Mouse (Mus musculus) neural tube, embryonic 12.5 days (tissue): Measurements from ENCODE around the gene Casp9. TPM values are rescaled to one million over a fixed set of nuclear protein-coding genes. Genes with fewer than 3 reads are reported as not detected.

Source experiments
- ATAC-seq: fragments of 200-750 bp; cut with Nextera tagmentation; 2 replicates; pipeline ENCODE4 v1.8.0; 2017; ENCODE audit warnings: low read depth, mild to moderate bottlenecking, moderate TSS enrichment, moderate library complexity; ENCODE audit not compliant: low FRiP score
- H3K27ac ChIP-seq: fragments of 300-500 bp; sonication (generic); 2 replicates; pipeline ENCODE4 v1.5.1; 2016
- H3K27me3 ChIP-seq: fragments of 300-500 bp; sonication (generic); replicated peaks from 2 replicates; pipeline ENCODE4 v1.6.1; 2016; ENCODE audit warnings: mild to moderate bottlenecking
- H3K36me3 ChIP-seq: fragments of 300-500 bp; sonication (generic); 2 replicates; pipeline ENCODE4 v1.6.1; 2016; ENCODE audit warnings: mild to moderate bottlenecking
- H3K4me1 ChIP-seq: fragments of 300-500 bp; sonication (generic); 2 replicates; pipeline ENCODE4 v1.6.1; 2016
- H3K4me2 ChIP-seq: fragments of 300-500 bp; sonication (generic); replicated peaks from 2 replicates; pipeline ENCODE4 v1.6.1; 2016; ENCODE audit warnings: mild to moderate bottlenecking
- H3K4me3 ChIP-seq: fragments of 300-500 bp; sonication (generic); 2 replicates; pipeline ENCODE4 v1.5.1; 2016
- H3K9ac ChIP-seq: fragments of 300-500 bp; sonication (generic); 2 replicates; pipeline ENCODE4 v1.6.1; 2016; ENCODE audit warnings: mild to moderate bottlenecking
- H3K9me3 ChIP-seq: fragments of 300-500 bp; sonication (generic); 2 replicates; pipeline ENCODE4 v1.6.1; 2016; ENCODE audit warnings: mild to moderate bottlenecking
- WGBS: fragments of 180-500 bp; shearing (Covaris S2); methylation state at CpG from one replicate; pipeline ENCODE4 v1.1.7; 2016; 5-methylcytosine and 5-hydroxymethylcytosine counted together
- polyA plus RNA-seq: library from polyadenylated mRNA; unstranded; fragments of >200 nt; fragmentation: Nextera tagmentation; extraction: Ambion mirVana; gene quantifications from 2 replicates; pipeline ENCODE4 v1.2.1, GENCODE M21; 2016

The Casp9 gene
- polyA plus RNA-seq, 1 experiment from 2014 or later: 23.1 TPM

DNA sequence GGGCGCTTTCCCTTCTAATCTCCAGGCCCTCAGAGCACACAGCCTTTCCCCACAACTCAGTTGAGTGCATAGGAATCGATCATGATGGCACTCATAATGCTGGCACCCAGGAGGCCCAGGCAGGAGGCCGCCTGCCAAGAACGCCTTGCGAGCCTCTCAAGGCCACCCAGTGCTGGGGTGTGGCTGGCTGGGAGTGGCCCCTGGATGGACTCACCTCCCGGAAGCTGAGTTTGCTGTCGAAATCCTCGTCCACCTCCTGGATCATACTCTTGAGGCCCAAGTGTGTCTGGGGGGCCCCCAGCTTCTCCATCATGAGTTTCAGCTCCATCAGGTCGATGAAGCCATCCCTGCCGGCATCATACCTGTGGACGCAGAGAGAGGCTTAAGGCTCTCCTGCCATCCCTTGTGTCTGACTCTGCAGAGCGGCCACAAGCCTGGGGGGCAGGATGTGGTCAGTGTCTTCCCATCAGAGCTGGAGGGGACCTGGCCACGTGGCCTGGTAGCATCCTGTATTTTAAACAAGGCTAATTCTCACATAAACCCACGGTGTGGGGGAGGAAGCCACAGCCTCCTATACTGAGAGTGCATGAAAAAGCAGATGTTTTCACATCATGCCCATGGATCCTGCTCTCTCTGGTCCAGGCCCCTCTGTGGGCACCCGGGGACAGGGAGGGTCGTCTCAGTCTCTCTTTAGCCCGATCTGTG is 68.3 kb downstream of the Casp9 start:
- Histone ChIP-seq H3K9ac (no peak overlapping the region; the same call in 1 of the 2 replicates), H3K27ac (no peak overlapping the region), H3K4me1 (peaks cover 6% of the 10 kb centered on the region), H3K4me2 (no peak overlapping the region), H3K4me3 (no peak overlapping the region), H3K27me3 (no peaks in the 10 kb centered on the region), H3K36me3 (peaks cover 32% of the 10 kb centered on the region), H3K9me3 (no peaks in the 10 kb centered on the region)
- whole genome bisulfite sequencing: 90% methylated on average over 17 of the region's 17 CpGs
- ATAC-seq: no peak

DNA sequence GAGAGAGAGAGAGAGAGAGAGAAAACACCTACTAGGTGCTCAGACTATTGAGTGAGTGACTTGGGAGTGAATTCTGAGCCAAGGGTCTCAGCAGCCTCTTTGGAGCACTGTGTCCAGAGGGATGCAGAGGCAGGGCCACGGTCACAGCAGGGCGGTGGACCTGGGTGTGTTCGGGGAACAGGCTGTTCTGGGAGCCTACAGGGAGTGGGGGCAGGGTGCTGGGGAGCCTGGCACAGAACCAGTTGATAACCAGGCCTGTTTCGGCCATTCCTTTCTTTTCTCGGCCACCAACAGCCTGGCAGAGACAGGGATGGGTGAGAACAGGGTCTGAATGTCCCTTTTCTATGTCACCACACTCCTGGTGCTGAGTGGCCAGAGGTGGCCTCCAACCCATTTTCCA is 69.5 kb downstream of the Casp9 start:
- no peaks in the 10 kb centered on the region for H3K27me3 ChIP-seq
- no peak overlapping the region for H3K9ac ChIP-seq
- no peak overlapping the region for H3K4me2 ChIP-seq
- ATAC-seq: no peak
- peaks cover 18% of the 10 kb centered on the region for H3K4me1 ChIP-seq
- H3K9me3 ChIP-seq: no peaks in the 10 kb centered on the region
- H3K27ac ChIP-seq: no peak overlapping the region
- 83% methylated on average over 5 of the region's 5 CpGs for WGBS
- H3K36me3 ChIP-seq: peaks cover 32% of the 10 kb centered on the region
- no peak overlapping the region for H3K4me3 ChIP-seq

DNA sequence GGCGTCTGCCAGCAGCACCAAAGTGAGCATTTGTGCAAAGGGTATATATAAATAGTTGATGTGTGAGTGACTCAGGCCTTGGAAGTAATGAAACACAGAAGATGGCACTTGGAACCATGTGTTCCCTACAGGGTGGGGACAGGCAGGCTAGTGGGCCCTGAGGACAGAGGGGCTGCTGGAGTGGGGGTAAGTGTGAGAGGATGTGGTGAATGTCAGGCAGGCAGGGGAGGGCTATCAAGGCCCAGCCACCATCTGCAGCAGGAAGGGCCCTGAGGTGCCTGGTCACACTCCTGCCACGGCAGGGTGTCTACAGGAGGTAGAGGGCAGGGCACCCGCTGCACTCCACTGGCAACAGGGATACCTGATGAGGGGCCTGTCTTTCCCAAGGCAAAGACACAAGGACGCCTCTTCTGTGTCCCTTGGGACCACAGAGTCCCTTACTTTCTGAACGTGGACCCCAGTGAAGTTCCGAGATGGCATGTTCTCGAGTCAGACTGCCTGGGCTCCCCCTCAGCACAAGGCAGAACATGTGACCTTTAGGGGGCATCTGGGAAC is 70.4 kb downstream of the Casp9 start:
- Histone ChIP-seq H3K27me3 (no peaks in the 10 kb centered on the region), H3K36me3 (peaks cover 30% of the 10 kb centered on the region), H3K4me1 (peaks cover 22% of the 10 kb centered on the region), H3K9me3 (no peaks in the 10 kb centered on the region), H3K27ac (no peak overlapping the region), H3K9ac (no peak overlapping the region), H3K4me3 (no peak overlapping the region), H3K4me2 (no peak overlapping the region)
- 90% methylated on average over 7 of the region's 7 CpGs for WGBS
- no peak for ATAC-seq

DNA sequence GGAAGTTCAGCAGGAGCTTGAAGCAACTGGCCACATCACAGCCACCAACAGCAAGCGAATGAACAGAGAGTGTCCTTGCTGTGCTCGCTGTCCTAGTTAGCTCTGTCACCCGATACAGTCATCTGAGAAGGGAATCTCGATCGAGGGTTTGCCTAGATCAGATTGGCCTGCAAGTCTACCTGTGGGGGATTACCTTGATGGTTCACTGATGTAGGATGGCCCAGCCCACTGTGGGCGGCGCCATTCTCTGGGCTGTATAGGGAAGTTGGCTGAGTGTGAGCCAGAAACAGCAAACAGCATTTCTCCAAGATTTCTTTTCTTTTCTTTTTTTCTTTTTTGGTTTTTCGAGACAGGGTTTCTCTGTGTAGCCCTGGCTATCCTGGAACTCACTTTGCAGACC is 71.1 kb downstream of the Casp9 start:
- Histone ChIP-seq H3K4me1 (peaks cover 22% of the 10 kb centered on the region), H3K4me2 (no peak overlapping the region), H3K9me3 (no peaks in the 10 kb centered on the region), H3K27me3 (no peaks in the 10 kb centered on the region), H3K36me3 (peaks cover 24% of the 10 kb centered on the region), H3K9ac (no peak overlapping the region), H3K27ac (no peak overlapping the region), H3K4me3 (no peak overlapping the region)
- 95% methylated on average over 8 of the region's 8 CpGs for WGBS
- no peak for ATAC-seq

DNA sequence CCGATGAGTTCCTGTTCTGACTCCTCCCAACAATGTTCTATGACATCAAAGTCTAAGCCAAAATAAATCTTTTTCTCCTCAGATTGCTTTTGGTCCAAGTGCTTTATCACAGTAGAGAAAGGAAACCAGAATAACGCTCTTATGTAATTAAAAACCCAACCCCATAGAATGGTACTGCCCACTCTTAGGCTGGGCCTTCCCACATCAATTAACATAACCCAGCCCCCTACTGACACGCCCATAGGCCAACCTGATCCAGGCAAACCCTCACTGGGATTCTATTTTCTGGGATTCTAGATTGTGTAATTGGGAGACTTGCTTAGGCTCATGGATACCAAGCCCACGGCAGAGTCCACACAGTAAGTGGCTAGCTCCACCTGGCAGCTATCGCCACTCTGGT is 71.6 kb downstream of the Casp9 start:
- no peak overlapping the region for H3K27ac ChIP-seq
- 96% methylated on average over 5 of the region's 5 CpGs for WGBS
- H3K27me3 ChIP-seq: no peaks in the 10 kb centered on the region
- no peak overlapping the region for H3K4me2 ChIP-seq
- H3K9me3 ChIP-seq: no peaks in the 10 kb centered on the region
- H3K4me1 ChIP-seq: peaks cover 26% of the 10 kb centered on the region
- no peak overlapping the region for H3K9ac ChIP-seq
- H3K4me3 ChIP-seq: no peak overlapping the region
- H3K36me3 ChIP-seq: peaks cover 19% of the 10 kb centered on the region
- ATAC-seq: no peak

Other genes with a start within 250 kb of the Casp9 start
- gene Fblim1, start 187.5 kb upstream of the Casp9 start, polyA plus RNA-seq: 30.6 and 37.0 TPM in 2 replicates
- 0.26 and 0.43 TPM in 2 replicates for gene Tmem82, start 175.0 kb upstream of the Casp9 start, polyA plus RNA-seq
- gene Slc25a34, start 169.8 kb upstream of the Casp9 start, polyA plus RNA-seq: not detected in 2 replicates
- gene Plekhm2, start 128.7 kb upstream of the Casp9 start, polyA plus RNA-seq: 7.4 TPM in 2 replicates
- 1.2 TPM in 1 of 2 replicates, not detected in the other for gene Rsc1a1, start 108.0 kb upstream of the Casp9 start, polyA plus RNA-seq
- 24.8 and 25.6 TPM in 2 replicates for gene Ddi2, start 70.2 kb upstream of the Casp9 start, polyA plus RNA-seq
- gene Agmat, start 46.9 kb upstream of the Casp9 start, polyA plus RNA-seq: not detected in 2 replicates
- 5.5 and 7.3 TPM in 2 replicates for gene Dnajc16, start 2.7 kb upstream of the Casp9 start, polyA plus RNA-seq
- gene Cela2a, start 32.5 kb downstream of the Casp9 start, polyA plus RNA-seq: not detected in 2 replicates
- gene Ctrc, start 52.7 kb downstream of the Casp9 start, polyA plus RNA-seq: not detected in 2 replicates
- 75.9 and 79.1 TPM in 2 replicates for gene Efhd2, start 81.3 kb downstream of the Casp9 start, polyA plus RNA-seq
- gene Fhad1, start 221.5 kb downstream of the Casp9 start, polyA plus RNA-seq: 2.9 and 4.1 TPM in 2 replicates